Mouse (Mus musculus) brain, embryonic 14.5 days (tissue): ENCODE data around the gene Ing4. TPM values are rescaled to one million over a fixed set of nuclear protein-coding genes. Genes with fewer than 3 reads are reported as not detected.

ENCODE experiments used
- DNase-seq: peaks from one replicate; pipeline ENCODE4 v3.0.0-alpha.2; 2011; ENCODE audit warnings: low read depth
- CTCF ChIP-seq: fragments of 200-500 bp; IDR thresholded peaks from 2 replicates; pipeline ENCODE4 v1.5.1; 2012; ENCODE audit warnings: inconsistent platforms, mild to moderate bottlenecking, moderate library complexity, borderline replicate concordance; ENCODE audit not compliant: insufficient read depth, insufficient read length; ENCODE audit errors: extremely low read depth
- POLR2A ChIP-seq: fragments of 200-500 bp; IDR thresholded peaks from 2 replicates; pipeline ENCODE4 v1.6.1; 2012; ENCODE audit warnings: mild to moderate bottlenecking, inconsistent platforms, borderline replicate concordance; ENCODE audit not compliant: poor library complexity, insufficient read depth, insufficient read length, severe bottlenecking; ENCODE audit errors: extremely low read depth
- polyA plus RNA-seq: library from polyadenylated mRNA; depleted of rRNA; stranded (reverse); fragments of >200 nt; gene quantifications from 2 replicates; pipeline ENCODE4 v1.2.3, GENCODE M21; 2012; rRNA removed

Ing4 gene
- polyA plus RNA-seq, result 127 and 169 TPM in 2 replicates

DNA sequence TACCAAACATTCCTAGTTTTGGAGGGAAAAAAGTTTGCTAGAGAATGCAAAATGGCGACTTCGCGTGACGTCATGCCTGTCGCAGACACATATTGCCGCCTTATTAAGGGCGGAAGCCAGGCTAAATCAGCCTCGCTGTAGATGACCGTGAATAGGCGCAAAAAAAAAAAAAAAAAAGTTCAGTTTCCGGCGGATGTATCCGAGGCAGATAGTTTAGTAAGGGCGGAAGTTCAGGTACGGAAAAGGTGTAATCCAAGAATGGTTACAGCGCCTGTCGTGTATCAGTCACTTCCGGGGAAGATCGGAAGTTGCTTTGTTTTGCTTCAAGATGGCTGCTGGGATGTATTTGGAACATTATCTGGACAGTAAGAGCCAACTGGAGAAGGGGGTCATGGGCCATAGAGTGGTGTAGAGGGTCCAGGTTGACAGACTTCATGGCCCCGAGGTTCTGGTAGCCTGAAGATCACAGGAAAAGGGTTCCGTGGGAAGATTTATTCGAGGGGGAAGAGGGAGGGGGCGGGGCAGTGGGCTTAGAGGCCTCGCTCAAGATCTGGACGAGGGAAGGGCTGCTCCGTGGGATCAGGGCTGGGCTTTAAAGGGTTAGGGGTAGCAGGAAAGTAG lies at the start of gene Ing4:
Gene Ing4, plus strand, starts transcription at position 228 of the 621 bp plus-strand sequence.
- TF ChIP-seq POLR2A (no peak), CTCF (no peak)

DNA sequence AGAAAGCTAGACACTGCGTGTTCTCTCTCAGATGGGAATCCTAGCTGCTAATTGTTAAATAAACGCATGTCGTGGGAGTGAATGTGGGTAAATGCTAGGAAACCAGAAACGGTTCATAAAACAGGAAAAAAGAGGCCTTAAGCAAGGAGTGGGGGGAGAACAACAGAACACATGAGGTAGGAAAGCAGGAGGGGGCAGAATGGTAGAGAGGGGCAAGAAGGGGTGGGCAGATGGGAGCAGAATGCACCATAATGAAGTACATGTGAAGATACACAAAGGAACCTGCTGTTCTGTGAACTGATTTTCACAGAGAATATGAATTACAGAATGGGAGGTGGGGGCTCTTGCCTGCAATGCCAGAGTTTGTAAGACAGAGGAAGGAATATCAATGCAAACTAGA lies 47.3 kb upstream of the Ing4 start:
- TF ChIP-seq POLR2A, result no peak
- no peak for TF ChIP-seq CTCF
- DNase-seq, result peak; percentile 79

More for the DNA sequence above, at the start of gene Ing4:
- peak; percentile 100 for DNase-seq

- TF ChIP-seq POLR2A (no peak), CTCF (no peak)
- no peak for DNase-seq
Measured at GRCm38 (mm10) chr6:124993365-124993764, 46.2 kb upstream of the Ing4 start.

- TF ChIP-seq CTCF (peak; percentile 35; the same call in 1 of the 2 replicates), POLR2A (no peak)
- peak; percentile 55 for DNase-seq
Measured at GRCm38 (mm10) chr6:124993876-124994275, 45.7 kb upstream of the Ing4 start.

DNA sequence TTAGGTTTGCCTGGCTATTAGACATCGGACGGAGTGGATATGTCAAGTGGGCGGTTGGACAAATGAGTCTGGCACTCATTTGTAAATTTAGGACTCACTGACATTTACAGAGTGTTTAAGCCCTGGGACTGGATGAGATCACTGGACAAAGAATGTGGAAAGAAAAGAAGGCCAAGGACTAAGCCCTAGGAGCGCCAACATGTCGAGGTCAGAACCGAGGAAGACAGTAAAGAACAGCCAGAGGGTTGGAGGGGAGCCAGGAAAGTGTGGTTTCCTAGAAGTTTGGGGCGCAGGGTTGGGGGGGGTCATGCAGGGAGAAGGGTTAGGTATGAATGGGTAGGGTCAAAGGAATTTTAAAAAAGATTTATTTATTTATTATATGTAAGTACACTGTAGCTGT lies 44.3 kb upstream of the Ing4 start:
- DNase-seq, result no peak
- TF ChIP-seq CTCF, result no peak
- no peak for TF ChIP-seq POLR2A

DNA sequence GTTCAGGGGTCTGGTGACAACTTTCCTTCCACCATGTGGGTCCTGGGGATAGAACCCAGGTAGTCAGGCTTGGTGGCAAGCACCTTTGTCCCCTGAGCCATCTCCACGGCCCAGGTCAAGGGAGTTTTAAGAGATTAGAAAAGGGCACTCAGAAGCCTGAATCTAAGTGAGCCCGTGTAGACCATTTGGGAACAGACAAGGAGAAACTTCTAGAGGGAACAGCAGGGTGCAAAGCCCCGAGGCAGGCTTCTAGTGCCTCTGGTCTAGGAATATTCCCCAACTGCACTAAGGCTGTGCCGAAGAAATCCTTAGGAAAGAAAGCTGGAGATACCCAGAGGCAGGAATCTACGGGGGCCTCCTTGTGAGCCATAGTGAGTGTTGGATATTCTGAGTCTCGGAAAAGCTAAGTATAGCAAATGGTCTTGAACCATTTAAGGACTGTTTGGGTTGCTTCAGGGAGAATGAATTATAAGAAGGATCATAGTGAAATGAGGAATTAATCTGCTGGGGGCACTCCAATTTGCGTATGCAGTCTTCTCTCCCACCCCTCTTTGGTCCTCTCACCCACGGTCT lies 43.6 kb upstream of the Ing4 start:
- no peak for DNase-seq
- TF ChIP-seq CTCF (no peak), POLR2A (no peak)

DNA sequence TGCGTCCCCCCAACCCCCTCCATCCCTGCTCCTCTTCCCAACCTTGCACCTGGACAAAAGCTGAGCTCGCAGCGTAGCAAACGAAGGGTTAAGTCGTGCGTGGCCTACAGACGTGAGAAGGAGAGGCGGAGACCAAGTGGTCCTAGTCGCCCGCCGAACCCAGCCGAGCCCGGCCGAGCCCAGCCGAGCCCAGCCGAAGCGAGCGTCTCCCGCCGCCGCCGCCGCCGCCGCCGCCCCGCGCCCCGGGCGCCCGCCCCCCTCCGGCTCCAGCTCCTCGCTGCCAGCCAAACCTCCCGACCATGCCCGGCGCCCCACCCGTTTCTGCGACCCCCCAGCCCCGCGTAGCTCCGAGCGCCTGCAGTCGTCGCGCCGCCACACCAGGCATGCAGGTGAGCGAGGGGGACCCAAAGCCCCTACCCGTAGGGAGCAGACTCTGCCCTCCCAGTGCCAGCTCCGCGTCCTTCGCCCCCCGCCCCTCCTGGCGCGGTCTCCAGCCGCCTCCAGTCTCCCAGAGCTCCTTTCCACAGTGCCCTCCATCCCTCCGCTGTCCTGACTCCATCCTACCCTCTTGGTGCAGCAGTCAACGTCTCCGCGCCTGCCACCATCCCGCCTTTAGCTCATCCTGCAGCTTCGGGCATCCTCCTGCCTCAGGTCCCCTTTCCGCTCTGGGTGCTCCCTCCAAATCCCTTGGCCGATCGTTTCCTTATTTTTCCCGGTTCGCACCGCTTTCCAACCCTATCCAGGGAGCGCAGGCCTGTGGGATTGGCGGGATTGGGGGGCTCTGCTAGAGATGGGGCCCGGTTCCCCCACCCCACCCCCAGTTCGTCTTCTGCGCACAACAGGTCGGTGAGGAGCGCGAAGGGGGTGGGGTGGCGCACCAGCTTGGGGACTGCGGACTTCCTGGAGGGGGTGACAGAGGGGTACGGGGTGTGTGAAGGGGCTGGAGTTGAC lies 42.7 kb upstream of the Ing4 start, which contains the start of gene Pianp:
Gene Pianp, plus strand, starts transcription at position 144 of the 951 bp plus-strand sequence.
- peak; percentile 88 for DNase-seq
- no peak for TF ChIP-seq CTCF
- no peak; the same call in 1 of the 2 replicates for TF ChIP-seq POLR2A

DNA sequence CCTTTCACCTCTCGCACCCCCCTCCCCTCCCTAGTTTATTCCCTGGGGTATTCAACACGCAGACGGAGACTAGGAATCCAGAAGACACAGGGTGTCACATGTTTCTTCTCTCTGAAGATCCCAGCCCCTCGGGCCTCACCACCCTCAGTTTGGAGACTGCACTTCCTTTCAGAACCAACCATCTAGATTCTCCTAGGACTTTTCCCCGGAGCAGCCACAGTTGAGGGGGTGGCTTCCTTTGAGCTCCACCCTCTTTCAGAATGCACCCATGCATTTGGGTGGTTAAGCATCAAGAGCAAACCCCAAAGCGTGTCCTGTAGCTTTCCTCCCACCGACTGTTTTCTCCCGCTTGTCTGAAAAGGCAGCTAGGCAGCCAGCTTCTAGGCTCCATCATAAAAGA lies 41.5 kb upstream of the Ing4 start:
- TF ChIP-seq CTCF (no peak), POLR2A (no peak)
- DNase-seq, result no peak

GRCm38 (mm10) chr6:124999091-124999490 lies 40.5 kb upstream of the Ing4 start:
- no peak for DNase-seq
- TF ChIP-seq POLR2A, result no peak
- no peak for TF ChIP-seq CTCF

DNA sequence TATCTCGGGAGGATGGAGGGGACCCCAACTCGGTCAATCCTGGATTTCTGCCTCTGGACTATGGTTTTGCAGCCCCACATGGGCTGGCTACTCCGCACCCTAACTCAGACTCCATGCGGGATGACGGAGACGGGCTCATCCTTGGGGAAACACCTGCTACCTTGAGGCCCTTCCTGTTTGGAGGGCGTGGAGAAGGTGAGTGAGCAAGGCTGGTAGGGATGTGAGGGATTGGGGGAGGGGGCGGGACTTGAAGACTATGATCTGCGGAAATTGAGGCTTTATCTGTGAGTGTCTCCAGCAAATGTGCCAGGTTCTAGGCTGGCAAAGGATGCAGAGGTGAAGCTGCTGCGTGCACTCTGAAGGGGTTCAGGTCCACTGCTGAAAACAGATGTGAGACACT lies 40.0 kb upstream of the Ing4 start:
- DNase-seq, result no peak
- TF ChIP-seq CTCF, result no peak
- no peak for TF ChIP-seq POLR2A

GRCm38 (mm10) chr6:125003706-125004105 lies 35.9 kb upstream of the Ing4 start:
- TF ChIP-seq POLR2A (no peak), CTCF (no peak)
- no peak for DNase-seq

- no peak for TF ChIP-seq POLR2A
- no peak for TF ChIP-seq CTCF
- DNase-seq, result no peak
Measured at GRCm38 (mm10) chr6:125005086-125005485, 34.5 kb upstream of the Ing4 start.
